Mouse (Mus musculus) embryo, embryonic 9.5 days (tissue): Measurements from ENCODE around the gene Slc16a4.

Source experiments
- DNase-seq: peaks from one replicate; pipeline ENCODE4 v3.0.0-alpha.2; 2017; ENCODE audit errors: extremely low spot score

The Slc16a4 gene

GRCm38 (mm10) chr3:107290764-107291381, at the start of gene Slc16a4:
Gene Slc16a4 (plus strand): TSS chr3:107291230.
- peak; percentile 48 for DNase-seq

- no peak for DNase-seq
Observed at GRCm38 (mm10) chr3:107241389-107242094, 49.5 kb upstream of the Slc16a4 start.

- no peak for DNase-seq
Observed at GRCm38 (mm10) chr3:107246876-107247275, 44.2 kb upstream of the Slc16a4 start.

- no peak for DNase-seq
Observed at GRCm38 (mm10) chr3:107249042-107249441, 42.0 kb upstream of the Slc16a4 start.

GRCm38 (mm10) chr3:107250320-107250719, 40.7 kb upstream of the Slc16a4 start:
- no peak for DNase-seq

GRCm38 (mm10) chr3:107252035-107252434, 39.0 kb upstream of the Slc16a4 start:
- DNase-seq, result no peak

GRCm38 (mm10) chr3:107253925-107254324, 37.1 kb upstream of the Slc16a4 start:
- no peak for DNase-seq

- no peak for DNase-seq
Observed at GRCm38 (mm10) chr3:107255992-107256391, 35.0 kb upstream of the Slc16a4 start.

- DNase-seq, result no peak
Observed at GRCm38 (mm10) chr3:107256724-107257123, 34.3 kb upstream of the Slc16a4 start.

- no peak for DNase-seq
Observed at GRCm38 (mm10) chr3:107257924-107258323, 33.1 kb upstream of the Slc16a4 start.

- peak; percentile 19 for DNase-seq
Observed at GRCm38 (mm10) chr3:107260956-107261850, 29.8 kb upstream of the Slc16a4 start.

- DNase-seq, result no peak
Observed at GRCm38 (mm10) chr3:107261851-107262165, 29.2 kb upstream of the Slc16a4 start.

- DNase-seq, result no peak
Observed at GRCm38 (mm10) chr3:107266814-107267345, 24.1 kb upstream of the Slc16a4 start.

- no peak for DNase-seq
Observed at GRCm38 (mm10) chr3:107272433-107272832, 18.6 kb upstream of the Slc16a4 start.

GRCm38 (mm10) chr3:107273820-107274219, 17.2 kb upstream of the Slc16a4 start:
- DNase-seq, result peak; percentile 58

GRCm38 (mm10) chr3:107275351-107275750, 15.7 kb upstream of the Slc16a4 start:
- no peak for DNase-seq

GRCm38 (mm10) chr3:107275996-107276395, 15.0 kb upstream of the Slc16a4 start:
- no peak for DNase-seq

GRCm38 (mm10) chr3:107276626-107277025, 14.4 kb upstream of the Slc16a4 start:
- no peak for DNase-seq

- DNase-seq, result peak; percentile 92
Observed at GRCm38 (mm10) chr3:107278479-107279269, 12.4 kb upstream of the Slc16a4 start, which contains the start of gene Lamtor5. Gene Lamtor5 (plus strand): TSS chr3:107278858.

- no peak for DNase-seq
Observed at GRCm38 (mm10) chr3:107286123-107286522, 4.9 kb upstream of the Slc16a4 start.

- no peak for DNase-seq
Observed at GRCm38 (mm10) chr3:107287346-107287745, 3.7 kb upstream of the Slc16a4 start.
